Mouse (Mus musculus) CD4-positive, CD25-positive, alpha-beta regulatory T cell, adult 4 months (primary cell): ENCODE measurements around the gene Cadm4. TPM values are rescaled to one million over a fixed set of nuclear protein-coding genes. Genes with fewer than 3 reads are reported as not detected.

Source experiments
- ATAC-seq: one replicate; pipeline ENCODE4 v1.8.0; 2017
- polyA plus RNA-seq, 2 experiments: library from polyadenylated mRNA; unstranded; fragments of 100-300 nt; shearing (Covaris generic); gene quantifications; one replicate each; pipeline ENCODE4 v1.2.1; 2017

Cadm4 gene
- not detected for polyA plus RNA-seq

DNA sequence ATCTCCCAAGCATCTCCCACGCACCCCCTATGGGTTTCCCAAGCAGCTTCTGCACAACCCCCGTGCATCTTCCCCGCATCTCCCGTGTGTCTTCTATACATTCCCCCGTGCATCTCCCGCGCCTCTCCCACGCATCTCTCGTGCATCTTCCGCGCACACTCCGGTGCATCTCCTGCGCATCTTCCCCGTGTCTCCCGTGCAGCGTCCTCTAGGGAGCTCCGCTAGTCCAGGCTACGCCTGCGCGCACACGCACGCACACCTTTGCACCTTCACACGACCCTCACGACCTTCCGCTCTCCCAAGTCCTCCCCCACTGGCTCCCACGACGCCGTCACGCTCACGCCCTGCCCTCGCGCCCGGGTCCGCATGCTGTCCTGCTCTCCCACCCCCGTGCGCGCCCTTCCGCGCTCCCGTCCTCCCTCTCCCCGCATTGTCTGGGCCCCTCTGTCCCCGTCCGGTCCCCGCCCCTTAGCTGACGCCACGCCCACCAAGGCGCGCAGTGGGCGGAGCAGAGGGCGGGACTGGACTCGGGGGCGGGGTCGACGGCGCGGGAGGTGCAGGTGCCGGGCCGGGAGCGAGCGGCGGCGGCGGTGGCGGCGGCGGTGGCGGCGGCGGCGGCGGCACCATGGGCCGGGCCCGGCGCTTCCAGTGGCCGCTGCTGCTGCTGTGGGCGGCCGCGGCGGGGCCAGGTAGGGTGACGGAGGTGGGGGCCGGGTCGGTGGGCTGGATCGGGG, at the start of gene Cadm4:
TSS of gene Cadm4 (plus strand) at position 550 of the 734 bp plus-strand sequence.
- peak; percentile 91 for ATAC-seq

GRCm38 (mm10) chr7:24435305-24435704, 46.5 kb upstream of the Cadm4 start:
- no peak for ATAC-seq

GRCm38 (mm10) chr7:24437981-24438380, 43.8 kb upstream of the Cadm4 start:
- ATAC-seq, result no peak

GRCm38 (mm10) chr7:24439191-24439590, 42.6 kb upstream of the Cadm4 start:
- no peak for ATAC-seq

DNA sequence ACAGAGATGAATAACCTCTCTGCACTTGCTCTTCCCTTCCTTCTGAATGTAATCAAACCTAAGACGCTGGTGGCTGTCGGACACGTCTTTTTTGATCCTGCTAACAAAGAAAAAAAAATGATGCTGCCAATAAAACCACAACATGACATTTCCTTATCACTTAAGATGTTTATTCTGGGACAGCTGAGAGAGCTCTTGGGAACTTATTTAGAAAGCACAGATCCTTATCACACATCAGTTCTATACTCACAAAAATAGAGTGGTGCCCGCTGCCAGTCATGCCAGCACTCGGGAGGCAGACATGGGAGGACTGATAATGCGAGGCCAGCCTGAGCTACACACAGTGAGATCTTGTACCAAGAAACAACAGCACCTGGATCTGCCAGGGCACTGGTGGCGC, 41.9 kb upstream of the Cadm4 start:
- ATAC-seq, result no peak

GRCm38 (mm10) chr7:24441785-24442184, 40.0 kb upstream of the Cadm4 start:
- ATAC-seq, result peak; percentile 96

DNA sequence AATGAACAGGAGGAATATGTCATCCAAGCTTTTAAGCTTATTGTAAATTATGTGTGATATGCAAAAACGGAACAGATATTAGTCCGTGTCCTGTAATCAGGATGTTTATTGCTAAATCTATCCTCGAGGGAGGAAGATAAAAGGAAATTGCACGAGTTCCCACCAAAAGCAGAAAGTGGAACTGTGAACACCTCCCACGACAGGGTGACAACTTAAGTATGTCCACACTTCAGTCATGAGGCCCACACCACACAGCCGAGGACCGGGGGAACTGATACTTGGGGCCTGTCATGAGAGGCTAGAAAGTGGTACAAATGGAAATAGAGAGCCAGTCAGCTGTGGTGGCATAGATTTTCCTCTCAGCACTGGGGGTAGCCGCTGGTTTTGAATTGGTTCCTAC, 39.5 kb upstream of the Cadm4 start:
- ATAC-seq, result no peak

GRCm38 (mm10) chr7:24445266-24445926, 36.4 kb upstream of the Cadm4 start:
- ATAC-seq, result peak; percentile 31

- peak; percentile 17 for ATAC-seq
Measured at GRCm38 (mm10) chr7:24446697-24447340, 35.0 kb upstream of the Cadm4 start.

- no peak for ATAC-seq
Measured at GRCm38 (mm10) chr7:24448782-24449517, 32.9 kb upstream of the Cadm4 start.

GRCm38 (mm10) chr7:24450585-24451017, 31.2 kb upstream of the Cadm4 start:
- peak; percentile 42 for ATAC-seq

DNA sequence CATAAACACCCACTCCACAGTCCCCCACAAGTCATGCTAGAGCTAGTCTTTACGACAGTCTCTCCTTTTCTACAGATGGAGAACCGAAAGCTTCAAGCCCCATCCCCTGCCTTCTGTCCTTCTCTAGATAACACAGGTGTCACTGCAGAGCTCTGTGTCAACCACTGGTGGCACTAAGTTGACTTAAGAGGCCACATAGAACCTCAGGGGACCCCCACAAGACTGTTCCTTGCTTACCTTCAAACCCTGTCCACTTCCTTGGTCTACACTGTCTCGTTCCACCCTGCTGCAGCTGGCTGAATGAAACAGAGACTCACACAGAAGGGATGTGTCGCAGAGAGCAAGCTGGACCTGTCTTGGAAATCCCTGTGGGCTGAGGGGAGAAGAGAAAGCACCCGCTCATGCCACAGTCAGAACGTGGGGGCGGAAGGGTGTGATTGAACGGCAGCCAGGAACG, 29.9 kb upstream of the Cadm4 start, which contains the start of gene Irgc1:
TSS of gene Irgc1 (minus strand) at position 443 of the 457 bp plus-strand sequence.
- peak; percentile 79 for ATAC-seq

GRCm38 (mm10) chr7:24454199-24454598, 27.6 kb upstream of the Cadm4 start:
- ATAC-seq, result no peak

DNA sequence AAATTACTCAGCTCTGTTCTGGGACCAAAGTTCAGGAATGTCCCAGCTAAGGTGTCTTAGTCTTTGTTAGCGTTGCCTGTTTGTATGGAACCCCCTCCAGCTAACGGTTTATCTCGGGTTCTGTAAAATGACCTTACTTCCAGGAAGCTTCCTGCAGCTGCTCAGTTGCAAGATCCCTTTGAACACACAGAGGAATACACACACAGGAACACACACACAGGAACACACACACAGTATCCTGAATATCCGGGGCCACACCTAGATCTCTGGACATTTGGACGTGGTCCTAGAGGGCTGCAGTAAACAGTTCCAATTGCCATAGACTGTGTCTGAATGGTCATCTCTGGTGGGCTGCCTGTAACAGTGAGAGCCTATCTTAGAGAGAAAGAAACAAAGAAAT, 26.1 kb upstream of the Cadm4 start:
- ATAC-seq, result no peak

GRCm38 (mm10) chr7:24457726-24458370, 24.0 kb upstream of the Cadm4 start:
- ATAC-seq, result peak; percentile 98

DNA sequence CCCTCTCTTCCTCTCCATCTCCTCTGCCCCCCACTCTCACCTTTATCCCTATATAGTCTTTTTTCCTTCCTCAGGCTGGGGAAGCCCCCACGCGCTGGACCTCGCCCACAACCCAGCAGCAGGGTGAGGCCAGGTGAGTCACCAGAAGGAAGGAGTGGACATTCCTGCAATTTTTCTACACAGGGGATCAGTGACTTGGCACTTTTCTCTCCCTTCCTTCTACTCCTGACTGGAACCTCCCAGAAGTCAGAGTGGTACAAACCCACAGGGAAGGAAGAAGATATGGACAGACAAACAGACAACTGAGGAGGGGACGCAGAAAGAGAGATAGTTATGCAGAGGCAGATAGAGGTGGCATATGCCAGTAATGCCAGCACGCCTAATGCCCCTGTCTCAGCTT, 22.4 kb upstream of the Cadm4 start:
- ATAC-seq, result no peak

- no peak for ATAC-seq
Measured at GRCm38 (mm10) chr7:24459843-24460242, 22.0 kb upstream of the Cadm4 start.

DNA sequence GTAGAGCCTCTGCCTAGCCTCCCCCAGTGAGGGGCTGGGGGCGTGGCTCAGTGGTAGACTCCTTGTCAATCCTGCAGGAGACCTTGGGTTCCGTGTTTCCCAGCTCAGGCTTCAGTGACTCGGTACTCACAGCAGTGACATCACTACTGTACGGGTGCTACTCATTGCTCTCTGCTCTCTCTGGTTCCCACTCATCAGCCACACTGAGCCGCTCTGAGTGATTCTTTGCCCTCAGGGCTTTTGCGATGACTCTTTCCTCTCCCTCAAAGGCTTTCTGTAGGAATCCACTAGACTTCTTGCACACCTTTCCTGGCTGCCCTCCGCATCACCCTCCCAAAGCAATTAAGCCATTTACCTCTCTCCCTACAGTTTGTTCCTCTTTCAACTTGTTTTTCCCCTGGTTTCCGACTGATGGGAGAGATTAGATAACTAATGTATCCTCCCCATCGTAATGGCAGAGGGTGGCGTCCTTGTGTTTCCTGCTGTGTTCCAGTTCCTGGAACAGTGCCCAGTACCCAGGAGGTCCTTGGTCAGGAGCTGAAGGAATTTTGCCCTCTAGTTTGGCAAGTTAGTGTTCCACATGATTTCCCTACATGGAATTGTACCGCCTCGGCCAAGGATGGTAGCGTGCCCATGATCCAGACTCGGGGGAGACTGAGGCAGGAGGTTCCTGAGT, 20.3 kb upstream of the Cadm4 start:
- ATAC-seq, result no peak

DNA sequence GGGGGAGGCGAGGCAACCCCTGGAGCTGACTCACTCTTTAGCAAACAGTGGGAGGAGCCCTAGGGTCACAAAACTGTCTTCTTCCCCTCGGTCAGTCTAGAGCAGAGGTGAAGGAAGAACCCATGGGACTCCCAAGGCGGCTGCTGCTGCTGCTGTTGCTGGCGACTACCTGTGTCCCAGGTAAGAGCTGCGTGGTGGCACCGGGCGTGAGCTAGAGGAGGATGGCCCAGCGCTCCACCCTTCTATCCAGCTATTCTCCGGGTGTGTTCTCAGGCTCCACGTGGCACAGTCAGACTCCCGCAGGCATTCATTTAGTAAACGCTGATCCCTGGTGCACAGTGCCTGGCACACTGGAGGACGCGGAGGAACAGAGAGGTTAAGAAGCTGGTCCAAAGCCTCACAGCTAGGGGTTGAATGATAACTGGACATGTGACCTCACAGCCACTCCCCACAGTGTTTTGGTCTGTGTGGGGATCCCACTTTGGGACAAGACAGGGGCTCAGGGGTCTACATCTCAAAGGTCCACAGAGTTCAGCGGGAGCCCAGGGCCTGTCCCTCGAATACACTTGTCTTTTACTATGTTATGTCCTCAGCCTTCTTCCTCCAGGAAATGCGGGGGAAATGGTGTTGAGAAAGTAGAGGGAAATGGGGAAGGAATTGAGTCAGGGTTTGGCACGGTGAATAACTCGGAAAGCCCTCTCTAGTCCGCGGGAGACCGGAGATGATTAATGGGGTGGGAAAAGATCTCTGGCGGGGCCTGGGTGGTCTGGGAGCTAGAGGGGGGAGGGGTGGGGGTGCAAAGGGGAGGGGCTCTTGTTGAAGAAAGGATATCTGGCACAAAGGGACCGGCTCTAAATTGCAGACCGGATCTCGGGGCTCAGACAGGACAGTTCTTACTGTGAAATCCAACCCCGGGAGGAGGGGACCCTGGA, 19.2 kb upstream of the Cadm4 start, which contains the start of gene Plaur:
TSS of gene Plaur (plus strand) at position 97 of the 932 bp plus-strand sequence.
- no peak for ATAC-seq

- no peak for ATAC-seq
Measured at GRCm38 (mm10) chr7:24466835-24467234, 15.0 kb upstream of the Cadm4 start.
